Mouse (Mus musculus) heart, embryonic 12.5 days (tissue): ENCODE results near the gene Slc7a11. TPM values are rescaled to one million over a fixed set of nuclear protein-coding genes. Genes with fewer than 3 reads are reported as not detected.

ENCODE experiments used
- ATAC-seq: fragments of 200-750 bp; cut with Nextera tagmentation; 2 replicates; pipeline ENCODE4 v1.8.0; 2017; ENCODE audit warnings: moderate TSS enrichment, moderate library complexity; ENCODE audit not compliant: insufficient number of reproducible peaks, low FRiP score
- H3K27ac ChIP-seq: fragments of 300-500 bp; sonication (generic); 2 replicates; pipeline ENCODE4 v1.5.1; 2016; ENCODE audit warnings: mild to moderate bottlenecking, moderate library complexity; ENCODE audit not compliant: poor library complexity, severe bottlenecking
- H3K27me3 ChIP-seq: fragments of 300-500 bp; sonication (generic); replicated peaks from 2 replicates; pipeline ENCODE4 v1.6.1; 2016; ENCODE audit warnings: mild to moderate bottlenecking, moderate library complexity
- H3K36me3 ChIP-seq: fragments of 300-500 bp; sonication (generic); 2 replicates; pipeline ENCODE4 v1.6.1; 2016; ENCODE audit warnings: mild to moderate bottlenecking, moderate library complexity
- H3K4me1 ChIP-seq: fragments of 300-500 bp; sonication (generic); replicated peaks from 2 replicates; pipeline ENCODE4 v1.6.1; 2016; ENCODE audit warnings: mild to moderate bottlenecking
- H3K4me2 ChIP-seq: fragments of 300-500 bp; sonication (generic); 2 replicates; pipeline ENCODE4 v1.6.1; 2016; ENCODE audit warnings: mild to moderate bottlenecking, moderate library complexity
- H3K4me3 ChIP-seq: fragments of 300-500 bp; sonication (generic); 2 replicates; pipeline ENCODE4 v1.5.1; 2016; ENCODE audit warnings: mild to moderate bottlenecking
- H3K9ac ChIP-seq: fragments of 300-500 bp; sonication (generic); 2 replicates; pipeline ENCODE4 v1.6.1; 2016; ENCODE audit warnings: mild to moderate bottlenecking, moderate library complexity
- H3K9me3 ChIP-seq: fragments of 300-500 bp; sonication (generic); replicated peaks from 2 replicates; pipeline ENCODE4 v1.6.1; 2016; ENCODE audit warnings: mild to moderate bottlenecking, moderate library complexity
- whole genome bisulfite sequencing: fragments of 180-500 bp; shearing (Covaris S2); methylation state at CpG from one replicate; pipeline ENCODE4 v1.1.7; 2016; 5-methylcytosine and 5-hydroxymethylcytosine counted together
- polyA plus RNA-seq: library from polyadenylated mRNA; unstranded; fragments of >200 nt; fragmentation: Nextera tagmentation; extraction: Ambion mirVana; gene quantifications from 2 replicates; pipeline ENCODE4 v1.2.1, GENCODE M21; 2016

Slc7a11 gene
- polyA plus RNA-seq, 1 experiment from 2014 or later = 0.19 TPM

DNA sequence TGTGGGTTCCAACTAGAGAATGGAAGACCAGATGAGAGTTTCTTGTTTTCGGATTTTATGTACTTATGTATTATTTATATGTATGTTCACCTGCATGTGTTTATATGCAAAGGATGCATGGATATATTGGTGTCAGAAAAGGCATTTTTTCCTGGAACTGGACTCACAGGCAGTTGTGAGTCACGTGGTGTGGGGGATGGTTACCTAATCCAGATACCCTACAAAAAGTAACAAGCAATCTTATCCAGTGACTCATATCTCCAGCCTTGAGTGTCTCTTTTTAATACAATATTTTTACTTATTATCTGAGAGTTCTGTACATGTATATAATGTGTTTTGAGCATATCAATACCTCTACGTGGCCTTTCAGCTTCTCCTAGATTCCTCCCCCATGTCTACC, 469.4 kb downstream of the Slc7a11 start:
- Histone ChIP-seq H3K4me1 (no peaks in the 10 kb centered on the region), H3K36me3 (no peaks in the 10 kb centered on the region), H3K27me3 (no peaks in the 10 kb centered on the region), H3K4me3 (no peak overlapping the region), H3K27ac (no peak overlapping the region), H3K9ac (no peak overlapping the region), H3K4me2 (no peak overlapping the region), H3K9me3 (no peaks in the 10 kb centered on the region)
- 72% methylated on average over 3 of the region's 3 CpGs for WGBS
- no peak for ATAC-seq

DNA sequence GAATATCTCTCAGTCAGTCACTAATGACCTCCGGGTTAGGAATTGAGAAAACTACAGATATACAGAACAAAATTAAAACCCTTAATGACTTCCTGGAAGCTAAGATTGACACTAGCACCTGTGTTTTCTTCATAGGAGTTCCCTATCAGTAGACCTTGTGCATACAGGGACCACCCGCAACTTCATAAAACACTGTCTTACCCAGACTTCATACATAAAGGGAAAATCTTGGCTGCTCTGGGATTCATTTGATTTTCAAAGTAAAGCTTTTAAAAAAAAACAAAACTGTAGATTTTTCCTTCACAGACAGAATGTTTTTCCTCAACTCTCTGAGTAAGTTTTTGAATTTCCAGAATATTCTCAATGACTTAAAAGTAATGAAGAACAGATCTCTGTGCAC, 477.8 kb downstream of the Slc7a11 start:
- Histone ChIP-seq H3K9ac (no peak overlapping the region), H3K27me3 (no peaks in the 10 kb centered on the region), H3K4me3 (no peak overlapping the region), H3K4me1 (no peaks in the 10 kb centered on the region), H3K4me2 (no peak overlapping the region), H3K9me3 (no peaks in the 10 kb centered on the region), H3K36me3 (no peaks in the 10 kb centered on the region), H3K27ac (no peak overlapping the region)
- no peak for ATAC-seq
- 74% methylated on average over 2 of the region's 2 CpGs for WGBS

DNA sequence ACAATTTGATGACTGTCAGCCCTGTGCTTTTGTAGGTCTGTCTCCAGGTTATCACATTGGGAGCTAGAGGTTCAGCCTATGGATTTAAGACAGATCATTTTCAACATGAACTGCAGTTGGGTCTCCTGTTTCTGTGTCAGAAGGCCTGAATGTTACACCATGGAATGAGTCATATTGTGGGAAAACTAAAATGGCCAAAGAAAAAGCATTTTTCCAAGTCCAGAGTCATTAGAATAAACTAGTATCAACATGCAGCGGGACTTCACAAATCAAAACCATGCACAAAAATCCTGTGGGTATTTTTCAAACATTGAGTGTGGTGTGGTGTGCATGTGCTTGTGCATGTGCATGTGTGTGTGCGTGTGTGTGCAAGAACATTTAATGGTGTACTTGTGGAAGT, 482.8 kb downstream of the Slc7a11 start:
- 87% methylated on average over 2 of the region's 2 CpGs for WGBS
- no peak overlapping the region for H3K27ac ChIP-seq
- H3K4me3 ChIP-seq = no peak overlapping the region

DNA sequence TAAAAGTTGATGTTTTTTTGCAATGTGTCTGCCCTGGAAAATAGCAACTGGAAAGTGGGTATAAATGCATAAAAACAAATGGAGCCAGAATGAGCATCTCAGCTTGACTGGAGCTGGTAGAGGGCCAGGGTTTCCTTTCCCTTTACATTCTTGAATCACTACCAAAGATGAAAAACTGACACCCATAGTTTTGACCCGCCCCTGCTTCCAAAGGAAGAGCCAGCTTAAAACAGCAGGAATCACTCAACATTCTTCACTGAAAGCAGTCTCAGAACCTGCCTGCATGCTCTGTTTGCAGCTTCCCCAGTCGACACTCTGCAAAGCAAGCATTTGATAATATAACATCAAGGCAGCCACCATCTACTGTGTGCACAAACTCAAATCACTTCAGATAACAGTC, 496.6 kb downstream of the Slc7a11 start:
- no peak overlapping the region for H3K4me2 ChIP-seq
- no peaks in the 10 kb centered on the region for H3K9me3 ChIP-seq

More for the DNA sequence above, 482.8 kb downstream of the Slc7a11 start:
- no peaks in the 10 kb centered on the region for H3K36me3 ChIP-seq
- no peak overlapping the region for H3K4me2 ChIP-seq
- no peaks in the 10 kb centered on the region for H3K4me1 ChIP-seq
- H3K27me3 ChIP-seq = no peaks in the 10 kb centered on the region
- no peak for ATAC-seq
- H3K9me3 ChIP-seq = no peaks in the 10 kb centered on the region
- H3K9ac ChIP-seq = no peak overlapping the region

DNA sequence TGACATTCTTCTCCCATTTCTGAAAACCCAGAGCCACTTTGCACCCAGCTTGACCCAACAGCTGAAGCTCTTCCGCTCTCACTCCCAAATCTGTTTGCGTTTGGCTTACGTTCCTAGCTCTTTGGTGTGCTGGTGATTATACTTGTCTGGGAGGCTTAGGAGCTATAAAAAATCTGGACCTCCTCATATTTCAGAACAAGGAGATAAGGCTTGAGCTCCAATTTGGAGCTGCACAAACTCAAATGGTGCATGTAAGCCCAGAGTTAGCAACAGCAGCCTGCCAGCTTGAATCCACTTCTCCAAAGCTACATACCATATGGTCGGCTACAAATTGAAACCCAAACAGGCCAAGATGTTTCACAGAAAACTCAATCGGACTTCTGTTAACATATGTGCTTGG, 498.6 kb downstream of the Slc7a11 start:
- ATAC-seq = no peak
- 44% methylated on average over 5 of the region's 5 CpGs for WGBS
- H3K27ac ChIP-seq = no peak overlapping the region
- H3K36me3 ChIP-seq = no peaks in the 10 kb centered on the region
- no peak overlapping the region for H3K4me2 ChIP-seq
- H3K9ac ChIP-seq = no peak overlapping the region
- H3K4me1 ChIP-seq = no peaks in the 10 kb centered on the region
- H3K9me3 ChIP-seq = no peaks in the 10 kb centered on the region
- H3K27me3 ChIP-seq = no peaks in the 10 kb centered on the region
- H3K4me3 ChIP-seq = no peak overlapping the region

More for the DNA sequence above, 496.6 kb downstream of the Slc7a11 start:
- WGBS = 23% methylated on average over 2 of the region's 2 CpGs
- Histone ChIP-seq H3K27ac (no peak overlapping the region), H3K4me3 (no peak overlapping the region), H3K9ac (no peak overlapping the region), H3K36me3 (no peaks in the 10 kb centered on the region), H3K4me1 (no peaks in the 10 kb centered on the region), H3K27me3 (no peaks in the 10 kb centered on the region)
- no peak for ATAC-seq

GRCm38 (mm10) chr3:49937611-49938010, 505.8 kb downstream of the Slc7a11 start:
- ATAC-seq = no peak
- Histone ChIP-seq H3K4me1 (peaks cover 10% of the 10 kb centered on the region), H3K27ac (no peak overlapping the region), H3K9ac (no peak overlapping the region), H3K4me3 (no peak overlapping the region), H3K36me3 (no peaks in the 10 kb centered on the region), H3K4me2 (no peak overlapping the region), H3K27me3 (no peaks in the 10 kb centered on the region), H3K9me3 (no peaks in the 10 kb centered on the region)
- 29% methylated on average over 2 of the region's 2 CpGs for WGBS

DNA sequence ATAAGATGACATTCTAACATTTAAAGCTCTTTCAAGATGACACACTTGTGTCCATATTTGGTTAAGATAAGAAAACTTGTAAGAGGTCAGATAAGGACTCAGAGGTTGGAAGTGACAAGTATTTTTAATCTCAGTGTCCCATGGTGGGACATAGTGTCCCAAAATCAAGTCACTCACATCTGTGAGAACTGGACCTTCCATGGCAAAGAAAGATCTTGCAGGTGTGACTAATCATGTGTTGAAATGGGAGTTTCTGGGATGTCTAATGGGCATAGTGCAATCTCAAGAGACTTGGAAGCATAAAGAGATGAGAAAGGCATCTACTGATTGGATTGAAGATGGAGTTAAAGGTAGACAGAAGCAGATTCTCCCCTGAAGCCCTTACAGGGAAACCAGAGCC, 513.9 kb downstream of the Slc7a11 start:
- Histone ChIP-seq H3K4me2 (no peak overlapping the region), H3K27me3 (no peaks in the 10 kb centered on the region), H3K36me3 (no peaks in the 10 kb centered on the region), H3K9ac (no peak overlapping the region), H3K4me3 (no peak overlapping the region), H3K9me3 (no peaks in the 10 kb centered on the region), H3K27ac (no peak overlapping the region), H3K4me1 (no peaks in the 10 kb centered on the region)
- ATAC-seq = no peak

GRCm38 (mm10) chr3:49928509-49929263, 514.7 kb downstream of the Slc7a11 start:
- no peak for ATAC-seq

GRCm38 (mm10) chr3:49913929-49914328, 529.5 kb downstream of the Slc7a11 start:
- H3K27ac ChIP-seq = no peak overlapping the region
- H3K36me3 ChIP-seq = no peaks in the 10 kb centered on the region
- no peaks in the 10 kb centered on the region for H3K4me1 ChIP-seq
- 0 out of 2 replicates have a peak, but pooled peaks cover 3% of the 10 kb centered on the region for H3K9me3 ChIP-seq
- H3K4me3 ChIP-seq = no peak overlapping the region
- ATAC-seq = no peak
- WGBS = 74% methylated on average over 2 of the region's 2 CpGs
- no peak overlapping the region for H3K9ac ChIP-seq
- H3K4me2 ChIP-seq = no peak overlapping the region
- no peaks in the 10 kb centered on the region for H3K27me3 ChIP-seq

More at GRCm38 (mm10) chr3:49928509-49929263, 514.7 kb downstream of the Slc7a11 start:
- H3K9me3 ChIP-seq = no peaks in the 10 kb centered on the region
- no peak overlapping the region for H3K4me3 ChIP-seq
- no peak overlapping the region for H3K27ac ChIP-seq
- WGBS = 42% methylated on average over 4 of the region's 4 CpGs
- H3K9ac ChIP-seq = no peak overlapping the region
- H3K4me1 ChIP-seq = no peaks in the 10 kb centered on the region
- no peaks in the 10 kb centered on the region for H3K36me3 ChIP-seq
- H3K27me3 ChIP-seq = no peaks in the 10 kb centered on the region
- H3K4me2 ChIP-seq = no peak overlapping the region

DNA sequence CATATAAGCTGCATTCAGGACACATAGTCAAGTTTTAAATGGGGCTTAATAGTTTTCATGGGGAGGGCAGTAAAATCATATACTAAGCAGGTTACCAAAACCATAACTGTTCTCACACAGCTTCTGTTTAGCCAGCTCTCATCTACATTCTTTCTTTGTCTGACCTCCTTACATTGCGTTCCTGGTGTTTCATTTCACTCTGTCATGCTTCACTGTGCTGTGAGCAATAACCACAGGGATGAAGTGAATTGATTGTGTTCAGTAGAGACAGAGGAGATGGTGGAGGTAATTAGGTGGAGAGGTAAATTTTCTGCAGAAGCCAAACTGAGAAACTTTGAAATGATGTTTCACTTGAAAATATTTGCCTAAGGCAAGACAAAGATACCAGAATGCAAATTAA, 532.5 kb downstream of the Slc7a11 start:
- 55% methylated on average over 1 of the region's 1 CpGs for WGBS
- Histone ChIP-seq H3K4me3 (no peak overlapping the region), H3K4me2 (no peak overlapping the region), H3K27me3 (no peaks in the 10 kb centered on the region), H3K36me3 (no peaks in the 10 kb centered on the region), H3K9me3 (no peaks in the 10 kb centered on the region), H3K27ac (no peak overlapping the region), H3K4me1 (no peaks in the 10 kb centered on the region), H3K9ac (no peak overlapping the region)
- no peak for ATAC-seq

DNA sequence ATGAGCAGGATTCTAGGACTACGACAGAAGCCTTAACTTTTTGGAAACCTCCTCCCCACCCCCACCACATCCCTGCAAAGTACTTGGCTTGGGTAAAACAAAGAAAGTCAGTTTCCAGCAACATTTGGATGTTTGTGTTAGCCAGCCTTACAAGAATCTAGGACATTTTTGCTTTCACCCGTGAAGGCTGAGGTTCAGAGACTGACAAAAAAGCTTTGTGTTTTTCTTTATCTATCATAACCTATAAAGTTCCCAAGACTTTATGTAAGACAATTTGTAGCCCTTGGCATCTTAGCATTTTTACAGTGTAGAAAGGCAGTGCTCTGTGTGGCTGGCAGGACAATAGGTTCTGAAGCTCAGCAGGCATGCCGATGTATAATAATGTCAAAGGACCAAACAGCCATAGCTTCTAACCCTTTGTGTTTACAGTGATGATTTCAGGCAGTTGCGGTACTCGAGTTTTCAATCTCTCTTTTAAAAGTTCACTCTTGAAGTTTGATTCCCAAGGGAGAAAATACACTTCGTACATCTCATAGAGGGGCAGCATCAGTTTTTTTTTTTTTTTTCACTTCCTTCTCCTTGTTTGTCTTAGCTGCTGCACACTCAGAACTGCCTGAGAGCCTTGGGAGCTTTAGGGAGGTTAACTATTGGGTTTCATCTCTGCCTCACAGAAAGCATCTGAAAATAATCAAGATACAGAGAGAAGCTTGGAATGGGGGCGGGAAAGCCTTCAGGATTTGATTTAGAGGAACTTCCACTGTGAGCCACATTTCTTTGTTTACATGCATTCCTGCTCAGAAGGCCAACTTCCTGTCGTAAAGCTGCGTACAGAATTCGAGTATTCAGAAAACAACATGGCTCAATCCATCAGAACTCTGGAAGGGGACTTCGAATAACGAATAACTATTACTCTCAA, 534.7 kb downstream of the Slc7a11 start:
- H3K4me2 ChIP-seq = no peak overlapping the region
- WGBS = 59% methylated on average over 12 of the region's 12 CpGs
- ATAC-seq = no peak

More for the DNA sequence above, 534.7 kb downstream of the Slc7a11 start:
- Histone ChIP-seq H3K9me3 (no peaks in the 10 kb centered on the region), H3K36me3 (no peaks in the 10 kb centered on the region), H3K9ac (no peak overlapping the region), H3K4me1 (no peaks in the 10 kb centered on the region), H3K4me3 (no peak overlapping the region), H3K27ac (no peak overlapping the region), H3K27me3 (no peaks in the 10 kb centered on the region)
